Mouse (Mus musculus) kidney, postnatal 10 days (tissue): ENCODE results near the gene Isg20l2.

Source experiments
- DNase-seq: peaks from one replicate; pipeline ENCODE4 v3.0.0; 2021; ENCODE audit warnings: mixed read lengths

Isg20l2 gene

DNA sequence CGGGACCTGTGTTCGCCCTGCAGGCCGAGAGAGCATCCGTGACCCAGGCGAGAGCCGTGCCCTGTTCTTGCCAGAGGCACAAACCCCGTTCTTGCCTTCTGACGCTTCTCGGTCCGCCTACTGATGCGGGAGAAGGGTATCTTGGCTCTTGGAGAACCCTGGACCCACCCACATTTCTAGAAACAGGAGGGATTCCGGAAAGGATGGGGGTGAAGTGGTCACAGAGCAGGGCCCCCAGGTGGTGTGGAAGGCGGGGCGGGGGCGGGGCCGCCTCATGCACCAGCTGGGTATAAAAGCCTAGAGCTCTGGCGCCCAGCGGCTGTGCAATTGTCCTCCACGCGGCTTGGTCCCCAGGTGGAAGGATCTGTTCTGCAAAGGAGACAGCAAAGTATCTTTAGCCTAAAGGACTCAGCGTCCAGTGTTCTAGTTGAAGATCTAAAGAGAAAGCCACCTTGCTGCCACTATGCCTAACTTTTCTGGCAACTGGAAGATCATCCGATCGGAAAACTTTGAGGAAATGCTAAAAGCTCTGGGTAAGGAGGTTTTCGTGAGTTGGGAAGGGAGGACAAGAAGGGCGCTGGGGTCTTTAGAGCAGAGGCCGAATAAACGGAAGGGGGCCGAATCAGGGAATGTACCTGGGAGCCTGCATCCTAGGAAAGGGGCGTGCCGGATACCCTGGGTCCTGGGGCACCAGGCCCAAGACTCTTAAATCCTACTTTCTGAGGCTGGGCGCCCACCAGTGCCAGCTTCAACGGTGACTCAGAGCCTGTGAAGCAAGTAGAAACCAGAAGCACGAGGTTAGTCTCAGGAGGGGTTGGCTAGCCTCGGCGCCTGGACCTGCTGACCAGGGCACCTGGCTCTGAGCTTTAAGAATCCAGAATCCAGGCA lies 18.5 kb downstream of the Isg20l2 start, which contains the start of gene Crabp2:
Gene Crabp2, plus strand, starts transcription at position 289 of the 888 bp plus-strand sequence.
- DNase-seq, result peak; percentile 38

DNA sequence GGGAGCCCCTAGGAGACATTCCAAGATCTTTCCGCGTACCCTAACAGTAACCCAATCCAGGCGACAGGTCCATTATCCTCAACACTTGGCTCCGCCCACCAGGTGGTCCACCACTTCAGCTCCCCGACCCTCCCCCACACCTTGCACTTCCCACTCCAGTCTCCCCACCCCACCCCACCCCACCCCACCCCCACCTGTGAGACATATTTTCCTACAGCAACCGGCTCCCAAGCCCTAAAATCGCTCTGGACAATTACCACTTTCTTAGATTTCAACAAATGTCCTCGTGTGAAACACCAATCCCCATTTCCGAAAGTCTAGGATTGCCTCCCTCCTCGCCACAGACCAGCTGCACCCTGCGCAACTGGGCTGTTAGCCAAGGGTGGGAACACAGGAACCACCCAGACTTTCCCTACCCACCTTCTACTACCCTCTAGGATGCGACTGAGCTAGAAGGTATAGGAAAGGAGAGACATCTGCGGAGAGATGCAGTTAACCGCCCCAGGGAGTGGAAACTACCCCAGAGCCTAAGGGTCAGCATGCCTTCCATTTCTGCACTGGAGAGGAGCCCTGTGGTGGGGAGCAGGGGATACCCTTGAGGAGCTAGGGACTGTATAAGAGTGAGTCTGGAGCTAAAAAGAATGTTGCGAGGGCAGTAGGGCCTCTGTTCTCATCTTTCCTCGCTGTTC lies 19.3 kb downstream of the Isg20l2 start:
- no peak for DNase-seq

DNA sequence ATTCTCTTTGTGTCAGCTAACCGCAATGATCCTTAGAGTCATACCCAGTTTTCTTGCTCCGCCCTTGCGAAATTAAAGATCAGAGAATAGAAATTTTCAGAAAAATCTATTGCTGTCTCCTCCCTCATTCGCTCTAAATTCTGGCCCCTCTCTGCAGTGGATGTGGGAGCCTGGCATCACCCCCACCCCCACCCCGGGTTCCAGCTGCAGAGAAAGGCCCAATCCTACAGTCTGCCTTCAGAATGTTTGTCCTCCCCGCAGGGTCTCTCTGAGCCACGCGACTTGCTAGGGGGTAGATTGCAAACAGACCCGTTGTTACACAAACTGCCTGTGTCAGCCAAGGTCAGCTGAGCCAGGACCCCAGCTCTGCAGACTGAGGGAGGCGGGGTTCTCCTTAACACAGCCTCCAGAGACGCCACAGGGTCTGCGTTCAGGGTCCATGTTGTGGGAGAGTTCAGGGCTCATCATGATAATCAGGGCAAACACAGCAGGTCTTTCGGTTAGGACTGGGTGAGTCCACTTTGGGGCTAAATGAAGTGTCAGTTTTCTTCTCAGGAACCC lies 19.9 kb downstream of the Isg20l2 start:
- no peak for DNase-seq

DNA sequence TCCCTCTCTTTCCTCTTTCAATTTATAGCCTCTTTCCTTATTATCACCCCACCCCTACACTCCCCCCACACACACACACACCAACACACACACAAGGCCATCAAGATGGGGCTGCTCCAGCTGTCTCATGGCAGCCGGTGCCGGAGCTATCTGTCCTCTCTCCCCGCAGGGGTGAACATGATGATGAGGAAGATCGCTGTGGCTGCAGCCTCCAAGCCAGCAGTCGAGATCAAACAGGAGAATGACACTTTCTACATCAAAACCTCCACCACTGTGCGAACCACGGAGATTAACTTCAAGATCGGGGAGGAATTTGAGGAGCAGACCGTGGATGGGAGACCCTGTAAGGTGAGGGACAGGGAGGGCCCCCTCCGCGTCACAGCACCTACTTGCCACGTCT lies 21.8 kb downstream of the Isg20l2 start:
- no peak for DNase-seq

DNA sequence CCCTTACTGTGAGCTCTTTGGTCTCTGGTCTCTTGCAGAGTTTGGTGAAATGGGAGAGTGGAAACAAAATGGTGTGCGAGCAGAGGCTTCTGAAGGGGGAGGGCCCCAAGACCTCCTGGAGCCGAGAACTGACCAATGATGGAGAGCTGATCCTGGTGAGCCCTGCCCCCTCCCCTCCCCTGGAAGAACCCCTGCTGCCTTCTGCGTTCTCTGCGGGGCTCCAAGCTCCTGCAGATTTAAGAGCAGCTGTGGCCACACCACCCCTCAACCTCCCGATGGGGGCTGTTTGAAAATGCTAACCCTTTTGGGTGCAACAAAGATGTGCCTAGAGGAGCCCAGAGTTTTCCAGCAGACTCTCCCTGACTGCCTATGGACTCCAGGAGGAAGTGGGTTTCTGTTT lies 22.3 kb downstream of the Isg20l2 start:
- DNase-seq, result peak; percentile 64

DNA sequence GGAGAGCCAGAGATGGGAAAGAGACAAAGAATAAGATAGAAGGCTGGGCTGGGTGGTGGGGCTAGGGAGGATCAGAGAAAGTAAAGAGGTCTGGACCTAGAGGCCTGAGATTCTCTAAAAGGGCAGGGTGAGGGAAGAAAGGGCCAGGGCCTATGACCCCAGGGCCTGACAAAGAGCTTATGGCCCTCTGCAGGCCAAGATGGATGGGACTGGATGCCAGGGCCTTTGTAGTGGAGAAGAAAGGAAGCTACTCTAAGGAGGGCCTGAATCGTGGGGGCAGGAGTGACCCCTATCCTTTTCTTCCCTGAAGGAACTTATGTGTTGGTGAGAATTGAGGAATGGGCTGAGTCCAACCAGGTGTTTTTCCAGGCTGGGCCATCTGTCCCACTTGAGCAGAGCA lies 27.9 kb downstream of the Isg20l2 start:
- no peak for DNase-seq

DNA sequence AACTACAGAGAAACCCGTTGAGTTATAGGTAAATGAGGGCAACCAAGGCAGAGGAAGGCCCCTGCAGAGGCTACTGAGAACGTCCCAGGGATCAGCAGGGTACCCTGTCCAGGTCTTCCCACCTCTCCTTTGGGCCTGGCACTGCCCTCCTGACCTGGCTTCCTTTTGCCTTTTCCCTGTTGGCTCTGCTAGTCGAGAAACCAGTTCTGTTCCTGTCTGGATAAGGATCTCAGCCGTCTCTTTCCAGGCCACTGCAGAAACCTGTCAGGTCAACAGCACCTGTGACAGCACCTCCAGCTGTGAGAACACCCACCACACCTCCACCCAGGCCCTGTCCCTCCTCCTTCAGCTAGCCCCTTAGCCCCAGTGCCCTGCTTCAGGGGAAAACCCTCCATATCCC lies 28.4 kb downstream of the Isg20l2 start:
- DNase-seq, result peak; percentile 21

DNA sequence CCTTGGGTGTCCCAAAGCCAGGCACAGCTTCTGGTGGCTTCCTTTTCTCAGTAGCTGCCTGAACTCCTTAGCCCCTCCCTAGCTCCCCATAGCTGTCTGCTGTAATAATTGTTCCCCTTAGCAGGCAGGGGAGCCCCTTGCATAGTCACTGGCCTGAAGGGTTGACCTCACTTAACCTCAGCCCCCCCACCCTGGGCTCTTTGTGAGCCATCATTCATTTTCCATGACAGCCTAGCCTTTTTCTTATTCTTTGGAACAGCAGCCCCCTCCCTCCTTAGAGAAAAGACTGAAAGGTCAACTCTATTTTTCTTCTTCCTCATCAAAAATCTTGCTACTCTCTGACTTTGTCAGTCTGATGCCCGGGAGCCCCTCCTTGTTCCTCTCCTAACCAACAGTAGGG lies 28.9 kb downstream of the Isg20l2 start:
- DNase-seq, result no peak

DNA sequence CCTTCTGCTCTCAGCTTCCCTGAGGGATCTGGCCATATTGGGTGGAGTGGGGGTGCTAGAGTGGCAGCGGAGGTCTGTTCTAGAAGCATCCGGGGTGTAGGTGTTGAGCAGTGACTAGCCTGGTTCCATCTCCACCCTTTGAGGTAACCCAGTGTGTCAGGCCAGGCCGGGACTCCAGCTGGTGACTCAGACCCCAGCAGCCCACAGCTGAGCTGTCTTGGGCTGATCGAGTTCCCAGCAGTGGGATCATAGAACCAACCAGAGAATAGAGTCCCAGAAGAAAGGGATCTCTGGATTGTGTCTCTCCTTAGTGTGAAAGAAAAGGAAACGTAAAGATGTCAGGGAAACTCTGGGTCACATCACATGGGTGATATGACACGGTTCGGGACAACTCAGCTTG lies 29.3 kb downstream of the Isg20l2 start:
- no peak for DNase-seq

DNA sequence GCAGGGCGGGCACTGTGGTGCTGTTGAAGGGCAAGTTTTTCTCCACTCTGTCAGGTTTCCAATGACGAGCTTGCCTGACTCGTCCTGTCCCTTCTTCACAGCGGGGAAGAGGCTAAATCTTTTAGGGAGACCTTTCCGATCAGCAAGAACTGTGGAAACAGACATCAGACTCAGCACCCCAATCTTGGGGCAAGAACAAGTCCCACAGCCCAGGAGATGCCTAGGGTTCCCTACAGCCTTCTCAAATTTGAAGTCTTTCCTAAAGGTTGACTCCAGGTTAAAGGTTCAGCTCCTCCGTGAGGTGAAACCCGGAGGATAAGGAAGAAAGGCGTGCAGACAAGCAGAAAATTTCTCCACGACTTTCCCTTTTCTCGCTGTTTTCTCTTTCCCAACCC lies 30.1 kb downstream of the Isg20l2 start:
- no peak for DNase-seq

DNA sequence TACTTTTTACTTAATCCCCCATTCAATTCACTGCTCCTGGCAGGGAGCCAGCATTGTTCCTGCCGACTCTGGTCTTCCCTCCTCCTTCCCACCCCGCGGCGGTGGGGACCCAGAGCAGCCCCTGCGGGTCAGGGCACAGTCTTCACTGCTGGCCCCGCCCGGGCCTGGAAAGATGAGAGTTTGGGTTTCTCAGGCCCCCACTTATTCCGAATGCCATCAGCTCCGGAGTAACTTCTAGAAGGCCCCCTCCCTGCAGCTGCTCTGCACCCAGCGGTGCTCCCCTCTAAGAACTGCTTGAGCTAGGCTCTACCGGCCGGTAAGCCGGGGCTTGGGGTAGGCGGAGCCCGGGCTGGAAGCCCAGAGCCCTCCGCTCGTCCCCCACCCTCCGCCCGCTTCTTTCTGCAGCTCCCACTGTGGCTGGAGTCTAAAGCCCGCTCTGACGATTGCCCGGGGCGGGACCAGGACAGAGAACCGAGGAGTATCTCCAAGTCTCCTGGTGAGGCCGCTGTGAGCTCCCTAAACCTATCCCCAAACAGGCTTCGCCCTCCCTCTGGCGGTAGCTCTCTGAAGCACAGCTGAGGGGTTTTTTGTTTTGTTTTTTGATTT lies 30.6 kb downstream of the Isg20l2 start:
- DNase-seq, result peak; percentile 97

DNA sequence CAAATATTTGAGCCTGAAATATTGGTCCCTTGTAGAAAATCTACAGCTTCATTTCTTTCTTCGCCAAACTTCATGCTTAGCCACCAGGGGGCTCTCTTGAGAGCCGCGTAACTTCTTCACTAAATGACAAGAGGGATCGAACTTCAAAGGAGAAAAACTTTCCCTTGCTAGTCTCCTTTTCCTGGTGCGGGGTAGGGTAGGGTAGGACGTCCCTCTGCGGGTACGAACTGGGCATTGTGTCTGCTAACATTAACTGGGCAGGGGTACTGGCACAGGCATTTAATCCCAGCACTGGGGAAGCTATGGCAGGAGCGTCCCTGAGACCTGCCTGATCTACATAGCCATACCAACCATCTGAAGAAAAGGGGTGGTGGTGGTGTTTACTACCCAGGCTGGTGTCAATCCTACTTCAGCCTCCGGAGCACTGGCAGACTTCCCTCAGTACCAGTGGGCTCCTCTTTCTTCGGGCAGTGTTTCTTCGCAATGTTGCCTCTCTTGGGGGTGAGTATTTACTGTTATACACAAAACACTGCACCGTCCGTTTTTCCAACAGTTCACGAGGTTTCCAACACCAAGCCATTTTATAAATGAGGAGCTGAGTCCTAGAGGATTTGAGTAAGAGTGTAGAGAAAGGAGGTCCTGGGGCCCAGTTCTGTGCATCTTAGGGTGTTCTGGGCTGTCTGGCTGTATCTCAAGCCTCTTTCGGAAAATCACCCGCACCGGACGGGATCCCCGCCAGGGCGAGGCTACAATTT lies 40.2 kb downstream of the Isg20l2 start:
- peak; percentile 79 for DNase-seq

DNA sequence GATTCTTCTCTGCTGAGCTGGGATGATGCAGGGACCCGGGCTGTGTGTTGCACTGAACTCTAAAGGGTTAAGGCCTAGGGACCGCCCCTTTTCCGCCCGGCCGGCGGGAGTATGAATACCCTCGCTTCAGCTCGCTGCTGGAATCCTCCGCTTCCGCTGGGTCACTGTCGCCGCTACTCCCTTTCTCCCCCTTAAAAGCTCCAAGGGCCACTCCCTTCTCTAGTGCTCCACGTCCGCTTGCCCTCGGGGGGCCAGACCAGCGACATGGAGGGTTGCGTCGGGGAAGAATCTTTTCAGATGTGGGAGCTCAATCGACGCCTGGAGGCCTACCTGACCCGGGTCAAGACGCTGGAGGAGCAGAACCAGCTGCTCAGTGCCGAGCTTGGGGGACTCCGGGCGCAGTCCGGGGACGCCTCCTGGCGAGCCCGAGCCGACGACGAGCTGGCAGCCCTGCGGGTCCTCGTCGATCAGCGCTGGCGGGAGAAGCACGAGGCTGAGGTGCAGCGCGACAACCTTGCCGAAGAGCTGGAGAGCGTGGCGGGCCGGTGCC lies 40.9 kb downstream of the Isg20l2 start, which contains the start of gene Nes:
Gene Nes, plus strand, starts transcription at position 140 of the 550 bp plus-strand sequence.
- peak; percentile 91 for DNase-seq

DNA sequence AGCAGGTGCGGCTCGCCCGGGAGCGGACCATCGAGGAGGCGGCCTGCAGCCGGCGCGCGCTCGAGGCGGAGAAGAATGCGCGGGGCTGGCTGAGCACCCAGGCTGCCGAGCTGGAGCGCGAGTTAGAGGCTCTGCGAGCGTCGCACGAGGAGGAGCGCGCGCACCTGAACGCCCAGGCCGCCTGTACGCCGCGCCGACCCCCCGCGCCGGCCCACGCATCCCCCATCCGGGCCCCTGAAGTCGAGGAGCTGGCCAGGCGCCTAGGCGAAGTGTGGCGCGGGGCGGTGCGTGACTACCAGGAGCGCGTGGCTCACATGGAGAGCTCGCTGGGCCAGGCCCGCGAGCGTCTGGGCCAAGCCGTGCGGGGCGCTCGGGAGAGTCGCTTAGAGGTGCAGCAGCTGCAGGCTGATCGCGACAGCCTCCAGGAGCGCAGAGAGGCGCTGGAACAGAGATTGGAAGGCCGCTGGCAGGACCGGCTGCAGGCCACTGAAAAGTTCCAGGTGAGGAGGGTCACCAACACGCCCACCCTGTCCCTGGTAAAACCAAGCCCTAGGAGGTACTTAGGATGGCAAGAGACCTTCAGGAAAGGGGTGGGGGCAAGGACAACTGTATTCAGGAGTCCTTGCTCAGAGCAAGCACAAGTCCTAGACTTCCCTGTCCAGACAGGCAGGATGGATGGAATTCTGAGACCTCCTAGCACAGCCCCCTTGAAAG lies 41.5 kb downstream of the Isg20l2 start:
- DNase-seq, result no peak

DNA sequence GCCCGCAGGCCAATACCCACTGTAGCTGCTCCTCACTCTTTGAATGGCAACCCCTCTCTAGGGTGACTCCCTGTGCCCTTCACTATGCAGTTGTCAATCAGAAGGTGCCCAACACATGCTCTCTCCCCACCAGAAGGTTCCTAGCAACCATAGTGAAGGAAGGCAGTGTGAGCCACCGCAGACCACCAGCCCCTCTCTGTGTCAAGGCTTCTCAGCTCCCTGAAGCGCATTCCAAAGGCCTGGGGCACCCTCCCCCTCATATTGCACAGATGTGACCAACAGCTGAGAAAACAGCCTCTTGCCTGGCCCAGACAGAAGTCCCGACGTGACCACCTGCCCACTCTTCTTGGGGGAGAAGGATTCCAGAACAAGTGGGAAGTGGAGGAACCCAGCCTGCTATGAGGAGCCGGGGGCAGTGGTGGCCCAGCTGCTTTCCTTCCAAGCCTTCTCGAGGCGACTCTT lies 42.1 kb downstream of the Isg20l2 start:
- DNase-seq, result no peak

DNA sequence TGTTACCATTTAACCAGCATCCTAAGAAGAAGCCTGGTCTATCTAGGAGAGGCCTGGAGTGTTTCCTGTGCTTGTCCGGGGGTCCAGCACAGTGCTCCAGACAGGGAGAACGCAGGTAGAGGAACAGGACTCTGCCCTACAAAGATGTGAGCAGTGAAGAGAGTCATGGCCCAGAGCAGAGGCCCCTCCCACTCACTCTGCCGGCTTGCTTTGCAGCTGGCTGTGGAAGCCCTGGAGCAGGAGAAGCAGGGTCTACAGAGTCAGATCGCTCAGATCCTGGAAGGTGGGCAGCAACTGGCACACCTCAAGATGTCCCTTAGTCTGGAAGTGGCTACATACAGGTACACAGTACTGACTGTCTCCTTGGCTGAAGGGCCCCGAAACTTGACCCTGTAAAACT lies 42.7 kb downstream of the Isg20l2 start:
- DNase-seq, result peak; percentile 42

DNA sequence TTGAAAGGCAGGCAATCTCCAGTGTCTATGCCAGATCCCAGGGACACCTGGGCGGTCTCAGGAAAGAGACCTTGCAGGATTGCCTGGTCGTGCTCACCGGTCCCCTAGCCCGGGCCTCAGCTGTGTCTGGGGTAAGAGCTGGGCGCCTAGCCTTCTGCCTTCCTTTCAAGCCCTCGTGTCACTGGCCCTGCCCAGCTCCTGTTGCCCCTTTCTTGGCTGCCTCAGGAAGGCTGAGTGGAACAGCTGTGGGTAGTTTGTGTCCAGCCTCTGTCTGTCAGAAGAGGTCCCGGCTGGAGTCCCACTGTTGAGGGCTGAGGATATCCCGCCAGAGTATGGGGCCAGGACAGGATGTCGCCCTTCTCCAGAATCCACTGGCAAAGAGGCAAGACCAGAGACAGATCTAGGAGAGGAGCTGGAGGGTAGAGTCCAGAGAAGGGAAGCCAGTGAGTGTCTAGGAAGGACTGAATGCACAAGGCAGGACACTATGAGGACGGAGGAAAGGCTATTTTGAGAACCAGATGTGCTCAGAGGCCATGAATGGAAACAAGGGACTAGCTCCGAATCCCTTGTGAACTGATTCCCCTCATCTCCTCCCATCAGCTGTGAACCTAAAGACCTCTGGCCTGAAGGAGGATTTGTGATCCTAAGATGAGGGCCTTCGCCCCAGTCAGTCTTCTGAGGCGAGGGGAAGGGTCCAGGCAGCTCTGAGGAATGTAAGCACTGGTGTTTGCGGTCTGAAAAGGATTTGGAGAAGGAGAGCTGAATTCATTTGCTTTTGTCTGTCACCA lies 43.7 kb downstream of the Isg20l2 start:
- DNase-seq, result no peak

DNA sequence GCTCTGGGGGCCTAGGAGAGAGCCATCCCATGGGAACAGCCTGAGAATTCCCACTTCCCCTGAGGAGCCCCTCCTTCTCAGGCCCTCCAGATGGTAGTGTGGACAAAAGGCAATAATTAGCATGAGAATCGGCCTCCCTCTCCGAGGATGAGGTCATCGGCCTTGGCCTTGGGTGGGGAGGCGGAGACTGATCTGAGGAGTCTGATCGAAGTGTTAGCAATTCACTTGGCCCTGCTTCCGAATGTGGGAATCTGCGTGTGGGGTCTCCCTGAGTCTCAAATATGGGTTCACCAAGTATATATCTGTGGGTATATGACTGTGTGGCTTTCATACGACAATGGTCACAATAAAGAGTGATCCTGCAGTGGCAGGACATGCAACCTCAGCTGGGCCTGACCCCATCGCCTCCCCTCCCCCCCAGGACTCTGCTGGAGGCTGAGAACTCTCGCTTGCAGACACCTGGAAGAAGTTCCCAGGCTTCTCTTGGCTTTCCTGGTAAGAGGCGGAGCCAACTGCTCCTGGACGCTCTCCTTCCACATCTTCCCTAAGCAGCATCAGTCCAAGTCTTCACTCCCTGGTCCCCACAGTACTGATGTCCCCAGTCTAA lies 44.4 kb downstream of the Isg20l2 start:
- no peak for DNase-seq

DNA sequence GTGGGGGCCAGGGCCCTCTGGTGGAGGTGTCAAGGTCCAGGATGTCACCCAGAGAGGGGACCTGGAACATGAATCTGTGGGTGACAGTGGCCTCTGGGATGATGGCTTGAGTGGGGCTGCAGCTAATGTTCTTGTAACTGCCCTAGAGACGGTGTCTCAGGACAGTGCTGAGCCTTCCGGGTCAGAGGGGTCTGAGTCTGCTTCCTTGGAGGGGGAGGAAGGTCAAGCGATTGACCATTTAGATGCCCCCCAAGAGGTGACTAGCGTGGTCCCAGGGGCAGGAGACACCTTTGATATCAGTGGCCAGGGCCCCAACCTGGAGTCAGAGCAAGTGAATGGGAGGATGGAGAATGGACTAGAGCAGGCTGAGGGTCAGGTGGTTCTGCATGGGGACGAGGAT lies 49.4 kb downstream of the Isg20l2 start:
- no peak for DNase-seq

DNA sequence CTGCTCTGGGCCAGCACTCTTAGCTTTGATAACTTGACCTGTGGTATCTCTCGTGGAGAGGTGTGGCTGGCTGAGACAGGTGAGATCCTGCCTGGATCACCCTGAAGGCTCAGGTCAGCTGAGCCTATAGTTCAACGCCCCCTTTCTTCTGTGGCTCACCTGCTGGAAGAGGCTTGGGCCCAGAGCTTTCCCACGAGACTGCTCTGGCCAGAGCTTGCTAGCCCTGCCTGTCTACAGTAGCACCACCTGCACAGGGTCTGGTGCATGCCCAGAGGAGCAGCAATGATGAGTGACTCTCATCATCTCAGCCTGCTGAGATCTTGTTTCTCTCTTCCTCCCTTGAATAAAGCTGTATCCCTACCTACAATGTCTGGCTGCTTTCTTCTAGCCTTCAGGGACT lies 50.0 kb downstream of the Isg20l2 start:
- no peak for DNase-seq
